Mouse (Mus musculus) brain, embryonic 18.5 days (tissue): ENCODE data around the gene Vmn1r158.
"Not testable (repeated sequence)": the region's sequence is repeated elsewhere in the genome, so short reads cannot be mapped to it uniquely, and the experiment has no call there.

Source experiments
- DNase-seq: peaks from one replicate; pipeline ENCODE4 v3.0.0-alpha.2; 2012; ENCODE audit warnings: low read depth, low spot score

Vmn1r158 gene

DNA sequence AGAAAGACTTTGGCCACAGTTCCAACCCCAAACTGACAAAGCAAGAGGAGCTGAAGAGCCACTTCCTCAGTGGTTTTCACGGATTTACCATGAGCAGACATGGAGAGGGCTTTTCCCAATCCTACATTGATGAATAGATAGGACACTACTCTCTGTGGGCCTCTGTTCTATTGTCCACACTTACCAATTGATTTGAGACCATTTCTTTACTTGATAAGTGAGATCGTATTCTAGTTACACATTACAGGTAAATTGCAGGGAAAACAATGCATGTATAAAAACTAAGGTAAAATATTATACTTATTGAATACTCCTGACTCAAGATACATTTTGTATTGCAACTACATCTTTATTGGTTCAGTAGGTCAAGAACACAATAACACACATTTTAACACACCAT, at the start of gene Vmn1r158:
Vmn1r158 (minus strand) TSS at position 101 of the 400 bp plus-strand sequence.
- not testable (repeated sequence) for DNase-seq

GRCm38 (mm10) chr7:22775981-22776380, 14.6 kb downstream of the Vmn1r158 start:
- DNase-seq: not testable (repeated sequence)

GRCm38 (mm10) chr7:22761397-22761796, 29.2 kb downstream of the Vmn1r158 start, which contains the start of gene Vmn1r157:
Gene Vmn1r157, plus strand, starts transcription at chr7:22761697.
- DNase-seq: not testable (repeated sequence)
